Mouse (Mus musculus) urinary bladder, postnatal 4 days (tissue): ENCODE measurements at regions not wholly inside any gene's neighbourhood (a gene's known extent, or its start where the extent isn't known, plus 50 kb on each side); places are given as distances from the start of the nearest gene placed in this dataset.
"Not testable (repeated sequence)": the region's sequence is repeated elsewhere in the genome, so short reads cannot be mapped to it uniquely, and the experiment has no call there.

ENCODE experiments used
- DNase-seq, 2 experiments: peaks; one replicate each; pipeline ENCODE4 v3.0.0; 2021 to 2022; ENCODE audit warnings: low spot score in 2 of 2

DNA sequence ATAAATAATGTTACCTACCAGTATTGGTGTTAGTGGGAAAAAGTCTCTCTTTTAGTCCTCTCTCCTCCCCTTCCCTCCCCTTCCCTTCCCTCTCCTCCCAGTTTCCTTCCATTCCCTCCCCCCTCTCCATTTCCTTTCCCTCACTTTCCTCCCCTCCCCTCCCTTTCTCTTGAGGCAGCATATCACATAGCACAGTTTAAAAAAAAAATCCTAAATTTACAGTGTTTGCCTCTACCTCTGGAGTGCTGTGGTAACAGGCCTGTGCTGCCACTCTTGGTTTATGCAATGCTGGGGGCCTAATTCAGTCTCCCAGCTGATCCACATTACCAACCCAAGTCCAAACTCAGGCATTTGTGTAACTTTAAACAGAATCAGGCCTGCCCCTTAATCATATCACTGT, 52.1 kb upstream of the Slc44a3 start:
- DNase-seq: no peak

DNA sequence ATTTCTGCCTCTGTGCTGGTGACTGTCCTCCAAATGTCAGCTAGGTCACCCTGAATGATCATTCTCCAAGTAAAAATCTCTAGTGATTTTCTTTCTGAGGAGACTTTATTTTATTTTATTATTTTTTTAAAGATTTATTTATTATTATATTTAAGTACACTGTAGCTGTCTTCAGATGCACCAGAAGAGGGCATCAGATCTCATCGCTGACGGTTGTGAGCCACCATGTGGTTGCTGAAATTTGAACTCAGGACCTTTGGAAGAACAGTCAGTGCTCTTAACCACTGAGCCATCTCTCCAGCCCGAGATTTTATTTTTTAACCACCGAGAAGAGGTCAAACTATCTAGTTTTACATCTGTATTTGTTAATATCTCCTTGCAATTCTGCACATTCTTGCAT, 50.5 kb upstream of the Slc44a3 start:
- not testable (repeated sequence) for DNase-seq
